Mouse (Mus musculus) intestine, embryonic 16.5 days (tissue): ENCODE data around the gene Armh1. TPM values are rescaled to one million over a fixed set of nuclear protein-coding genes. Genes with fewer than 3 reads are reported as not detected.
A peak's percentile ranks its signal among the peaks of the same experiment; 100 is the strongest.

Source experiments
- ATAC-seq: fragments of 200-750 bp; cut with Nextera tagmentation; 2 replicates; pipeline ENCODE4 v1.8.0; 2017; ENCODE audit warnings: moderate TSS enrichment, moderate library complexity
- H3K27ac ChIP-seq: fragments of 300-500 bp; sonication (generic); 2 replicates; pipeline ENCODE4 v1.5.1; 2014; ENCODE audit warnings: mild to moderate bottlenecking, low read length
- H3K27me3 ChIP-seq: fragments of 300-500 bp; sonication (generic); replicated peaks from 2 replicates; pipeline ENCODE4 v1.6.1; 2014; ENCODE audit warnings: low read length, control low read depth, mixed read lengths; ENCODE audit not compliant: control insufficient read depth, insufficient read depth
- H3K36me3 ChIP-seq: fragments of 300-500 bp; sonication (generic); 2 replicates; pipeline ENCODE4 v1.6.1; 2014; ENCODE audit warnings: low read length, control low read depth; ENCODE audit not compliant: control insufficient read depth, insufficient read depth
- H3K4me1 ChIP-seq: fragments of 300-500 bp; sonication (generic); 2 replicates; pipeline ENCODE4 v1.6.1; 2014; ENCODE audit warnings: low read length, control low read depth, mixed read lengths; ENCODE audit not compliant: control insufficient read depth, insufficient read depth
- H3K4me2 ChIP-seq: fragments of 300-500 bp; sonication (generic); 2 replicates; pipeline ENCODE4 v1.6.1; 2014; ENCODE audit warnings: low read depth, low read length, control low read depth
- H3K4me3 ChIP-seq: fragments of 300-500 bp; sonication (generic); 2 replicates; pipeline ENCODE4 v1.5.1; 2014; ENCODE audit warnings: mild to moderate bottlenecking, low read length
- H3K9ac ChIP-seq: fragments of 300-500 bp; sonication (generic); 2 replicates; pipeline ENCODE4 v1.6.1; 2014; ENCODE audit warnings: low read depth, low read length
- H3K9me3 ChIP-seq: fragments of 300-500 bp; sonication (generic); 2 replicates; pipeline ENCODE4 v1.6.1; 2016; ENCODE audit warnings: low read length, control low read depth; ENCODE audit not compliant: control insufficient read depth
- WGBS: fragments of 180-500 bp; shearing (Covaris S2); extraction: QIAGEN DNeasy Blood & Tissue Kit; methylation state at CpG from one replicate; pipeline ENCODE4 v1.1.7; 2014; 5-methylcytosine and 5-hydroxymethylcytosine counted together
- polyA plus RNA-seq: library from polyadenylated mRNA; unstranded; fragments of >200 nt; fragmentation: Nextera tagmentation; extraction: Ambion mirVana; gene quantifications from 2 replicates; pipeline ENCODE4 v1.2.1, GENCODE M21; 2015

The Armh1 gene
- polyA plus RNA-seq, 1 experiment from 2014 or later, result 0.40 TPM

DNA sequence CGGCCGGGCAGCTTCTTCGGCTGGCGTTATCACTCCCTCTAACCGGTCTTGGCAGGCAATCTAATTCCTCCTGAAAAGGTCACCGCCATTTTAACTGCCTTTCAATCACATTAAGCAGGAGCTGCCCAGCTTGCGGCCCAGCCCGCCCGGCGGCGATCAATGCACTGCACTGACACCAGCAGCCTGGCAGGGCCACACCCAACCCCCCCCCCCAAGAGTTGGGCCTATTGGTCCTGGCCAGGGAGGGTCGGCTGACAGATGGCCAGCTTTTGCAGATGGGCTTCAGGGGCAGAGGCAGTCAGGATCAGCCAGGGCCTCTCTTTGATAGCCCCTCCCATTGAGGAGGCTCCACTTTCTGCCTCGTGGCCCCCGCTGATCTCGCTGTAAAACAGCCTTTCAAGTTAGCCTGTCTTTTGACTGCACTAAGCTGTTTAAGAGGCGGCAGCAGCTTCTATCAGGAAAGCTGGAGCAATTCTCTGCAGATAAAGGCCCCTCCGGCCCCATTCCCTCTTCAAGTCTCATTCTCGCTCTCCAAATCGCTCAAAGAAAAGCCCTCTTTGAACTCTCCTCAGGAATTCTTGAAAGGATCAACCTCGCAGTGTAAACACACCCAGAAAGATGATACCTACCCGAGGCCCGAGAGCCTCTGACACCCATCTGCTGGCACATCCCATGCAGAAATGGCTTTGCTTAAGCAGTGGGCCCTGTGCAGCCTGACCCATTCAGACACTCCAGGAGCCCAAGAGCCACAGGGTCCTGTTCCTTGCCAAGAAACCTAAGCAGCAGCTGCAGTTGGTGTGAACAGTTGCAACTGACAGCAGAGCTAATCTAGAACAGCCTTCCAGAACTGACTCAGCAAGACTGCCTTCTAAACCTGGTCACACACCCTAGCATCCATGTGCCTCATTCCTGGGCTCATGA lies 31.6 kb upstream of the Armh1 start:
- Histone ChIP-seq H3K36me3 (peaks cover 12% of the 10 kb centered on the region), H3K27ac (no peak overlapping the region), H3K9me3 (no peaks in the 10 kb centered on the region), H3K4me2 (0 out of 2 replicates have a peak overlapping the region, but pooled peaks have one; percentile 21), H3K4me3 (no peak overlapping the region), H3K9ac (no peak overlapping the region; the same call in 1 of the 2 replicates), H3K27me3 (no peaks in the 10 kb centered on the region), H3K4me1 (peaks cover 43% of the 10 kb centered on the region)
- ATAC-seq, result peak; percentile 60
- WGBS, result 27% methylated on average over 22 of the region's 22 CpGs

DNA sequence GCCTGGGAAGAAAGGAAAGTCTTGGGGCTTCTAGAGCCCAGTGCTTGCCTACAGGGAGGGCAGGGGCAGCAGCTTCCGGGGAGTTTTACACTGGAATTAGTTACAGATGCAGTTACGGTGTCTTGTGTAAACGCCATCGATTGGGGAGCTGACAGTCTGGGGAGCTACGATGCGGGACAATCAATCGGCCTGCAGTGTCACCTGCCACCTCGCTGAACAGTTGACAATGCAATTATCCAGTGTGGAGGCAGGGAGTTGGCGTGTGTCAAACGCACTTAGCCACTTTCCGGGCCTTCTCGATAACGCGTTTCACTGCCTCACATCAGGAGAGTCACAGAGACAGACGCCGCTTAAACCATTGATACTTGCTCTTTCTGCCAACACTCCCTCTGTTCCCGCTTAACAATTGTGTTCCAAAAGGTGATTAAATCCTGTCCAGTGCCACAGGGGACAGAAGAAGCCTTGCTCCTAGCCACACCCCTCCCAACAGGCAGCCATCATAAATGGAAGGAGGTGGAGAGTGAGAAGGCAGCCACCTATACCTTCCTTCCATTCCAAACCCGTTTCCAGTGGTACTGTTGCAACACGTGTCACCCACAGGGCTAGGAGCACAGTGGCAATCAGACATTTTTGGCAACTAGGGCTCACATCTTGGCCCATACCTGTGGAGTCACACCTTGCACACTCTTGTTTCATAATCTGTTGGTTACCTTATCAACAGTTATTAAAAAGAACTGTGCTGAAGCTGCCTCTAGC lies 29.3 kb upstream of the Armh1 start:
- 61% methylated on average over 19 of the region's 19 CpGs for WGBS
- H3K9me3 ChIP-seq, result no peaks in the 10 kb centered on the region
- no peak overlapping the region for H3K4me2 ChIP-seq
- peaks cover 38% of the 10 kb centered on the region for H3K4me1 ChIP-seq
- peaks cover 24% of the 10 kb centered on the region for H3K36me3 ChIP-seq
- no peak overlapping the region for H3K27ac ChIP-seq
- H3K27me3 ChIP-seq, result no peaks in the 10 kb centered on the region
- H3K4me3 ChIP-seq, result no peak overlapping the region
- ATAC-seq, result no peak
- H3K9ac ChIP-seq, result no peak overlapping the region

DNA sequence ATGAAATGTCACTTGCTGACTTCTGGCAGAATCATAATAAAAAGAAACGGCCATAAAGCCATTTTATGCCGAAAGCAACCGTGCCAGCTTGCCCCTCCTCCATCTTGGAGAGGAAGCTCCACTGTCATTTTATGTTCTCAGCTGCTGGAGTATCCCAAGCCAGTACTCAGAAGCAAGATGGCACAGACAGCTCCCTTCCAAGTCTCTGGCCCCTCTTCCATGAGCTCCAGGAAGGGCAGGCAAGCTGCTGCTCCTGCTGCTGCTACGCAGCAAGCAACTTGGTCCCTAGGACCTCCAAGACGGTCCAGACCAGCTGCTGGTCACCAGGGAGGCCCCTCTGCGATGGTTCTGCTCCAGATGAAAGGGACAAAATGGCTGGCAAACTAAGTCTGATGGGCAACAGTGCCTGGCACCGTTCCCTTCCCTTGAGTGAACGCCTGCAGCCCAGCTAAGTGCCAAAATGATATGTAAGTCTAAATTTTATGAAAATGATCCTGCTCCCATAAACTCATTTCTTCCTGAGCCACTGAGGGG lies 28.5 kb upstream of the Armh1 start:
- Histone ChIP-seq H3K36me3 (peaks cover 28% of the 10 kb centered on the region), H3K27me3 (no peaks in the 10 kb centered on the region), H3K4me2 (no peak overlapping the region), H3K9me3 (no peaks in the 10 kb centered on the region), H3K4me1 (peaks cover 37% of the 10 kb centered on the region), H3K9ac (no peak overlapping the region), H3K27ac (no peak overlapping the region), H3K4me3 (no peak overlapping the region)
- 81% methylated on average over 8 of the region's 8 CpGs for WGBS
- ATAC-seq, result no peak

DNA sequence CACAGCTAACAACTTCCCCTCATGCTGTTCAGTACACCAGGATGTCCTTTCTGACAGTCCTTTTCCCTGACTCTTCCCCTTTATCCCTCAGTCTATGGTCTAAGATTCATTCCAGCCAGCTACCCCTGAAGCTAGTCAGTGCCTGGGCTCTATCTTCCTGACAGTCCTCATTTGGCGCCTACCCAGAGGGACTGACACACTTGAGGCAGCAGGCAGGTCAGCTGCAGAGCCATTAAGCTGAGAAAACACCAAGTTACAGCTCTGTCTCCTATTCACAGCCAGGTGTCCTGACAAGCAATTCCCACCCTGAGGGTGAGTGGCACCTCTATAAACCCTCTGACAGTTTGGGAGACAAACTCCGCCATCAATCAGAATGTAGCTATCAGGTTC lies 27.3 kb upstream of the Armh1 start:
- peaks cover 28% of the 10 kb centered on the region for H3K4me1 ChIP-seq
- no peak for ATAC-seq
- no peak overlapping the region for H3K27ac ChIP-seq
- H3K9ac ChIP-seq, result no peak overlapping the region
- H3K27me3 ChIP-seq, result no peaks in the 10 kb centered on the region
- peaks cover 34% of the 10 kb centered on the region for H3K36me3 ChIP-seq
- no peak overlapping the region for H3K4me3 ChIP-seq
- H3K9me3 ChIP-seq, result peaks cover 5% of the 10 kb centered on the region; the same call in 1 of the 2 replicates
- WGBS, result 74% methylated on average over 2 of the region's 2 CpGs
- H3K4me2 ChIP-seq, result no peak overlapping the region

DNA sequence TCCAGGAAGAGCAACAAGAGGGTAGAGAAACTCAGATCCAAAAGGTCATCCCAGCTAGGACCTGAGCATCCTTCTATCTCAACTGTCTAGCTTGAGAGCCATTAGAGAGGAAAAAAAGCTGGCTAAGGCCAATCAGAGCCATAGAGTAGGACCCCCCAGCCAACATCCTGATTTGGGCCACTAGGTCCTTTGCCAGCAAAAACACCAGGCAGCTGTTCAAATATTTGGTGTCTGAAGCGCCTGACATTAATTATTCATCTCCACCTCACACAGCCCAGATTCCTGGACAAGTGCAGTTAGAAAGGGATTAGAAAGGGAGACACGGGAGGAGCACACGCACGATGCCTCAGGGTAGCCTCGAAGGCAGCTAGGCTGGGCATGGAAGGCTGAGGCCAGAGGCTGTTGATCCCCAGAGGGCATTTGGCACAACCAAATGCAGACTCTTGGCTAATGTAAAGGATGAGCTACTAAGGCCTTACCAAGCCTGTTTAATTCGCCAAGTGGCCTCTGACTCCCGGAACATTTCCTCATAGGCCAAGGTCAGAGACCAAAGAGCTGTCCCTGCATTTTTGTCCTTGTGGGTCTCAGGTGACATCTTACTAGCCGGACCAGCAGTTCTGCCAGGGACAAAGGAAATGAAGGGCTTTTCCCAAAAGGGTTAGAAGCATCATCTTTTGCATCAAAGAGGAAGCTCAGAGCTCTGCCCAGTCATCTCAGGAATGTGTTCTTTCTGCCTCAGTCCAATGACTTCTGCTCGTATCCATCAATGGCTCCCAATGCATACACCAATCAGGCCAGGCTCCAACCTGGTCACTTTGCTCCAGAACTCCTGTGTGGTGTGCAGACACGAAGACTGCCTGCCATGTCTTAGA lies 26.7 kb upstream of the Armh1 start:
- H3K4me3 ChIP-seq, result no peak overlapping the region
- H3K4me2 ChIP-seq, result no peak overlapping the region
- H3K27ac ChIP-seq, result no peak overlapping the region
- no peak overlapping the region for H3K9ac ChIP-seq
- no peak for ATAC-seq
- peaks cover 9% of the 10 kb centered on the region; the same call in 1 of the 2 replicates for H3K9me3 ChIP-seq
- WGBS, result 77% methylated on average over 10 of the region's 10 CpGs
- no peaks in the 10 kb centered on the region for H3K27me3 ChIP-seq
- peaks cover 22% of the 10 kb centered on the region for H3K4me1 ChIP-seq
- peaks cover 38% of the 10 kb centered on the region for H3K36me3 ChIP-seq

DNA sequence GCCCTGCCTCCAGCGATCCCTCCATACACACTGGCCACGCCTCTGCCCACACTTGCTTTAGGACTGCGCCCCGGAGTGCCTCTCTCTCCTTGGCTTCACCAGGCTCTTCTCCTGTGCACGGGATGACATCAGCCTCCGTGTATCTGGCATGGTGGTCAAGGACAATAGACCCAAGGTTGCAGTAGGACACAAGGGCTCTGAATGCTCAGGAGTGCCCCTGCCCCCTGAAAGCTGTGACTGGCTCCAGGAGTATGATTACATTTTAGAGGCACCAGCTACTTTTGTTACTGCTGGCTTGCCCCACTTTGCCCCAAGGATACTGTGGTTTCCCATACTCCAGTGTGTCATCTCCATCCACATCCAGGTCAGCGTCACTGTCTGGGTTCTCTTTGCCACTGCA lies 25.8 kb upstream of the Armh1 start:
- Histone ChIP-seq H3K36me3 (peaks cover 38% of the 10 kb centered on the region), H3K4me1 (peaks cover 18% of the 10 kb centered on the region), H3K27ac (no peak overlapping the region), H3K4me2 (no peak overlapping the region), H3K9me3 (peaks cover 9% of the 10 kb centered on the region; the same call in 1 of the 2 replicates), H3K27me3 (no peaks in the 10 kb centered on the region), H3K9ac (0 out of 2 replicates have a peak overlapping the region, but pooled peaks have one; percentile 18), H3K4me3 (no peak overlapping the region)
- WGBS, result 92% methylated on average over 7 of the region's 7 CpGs
- ATAC-seq, result no peak

DNA sequence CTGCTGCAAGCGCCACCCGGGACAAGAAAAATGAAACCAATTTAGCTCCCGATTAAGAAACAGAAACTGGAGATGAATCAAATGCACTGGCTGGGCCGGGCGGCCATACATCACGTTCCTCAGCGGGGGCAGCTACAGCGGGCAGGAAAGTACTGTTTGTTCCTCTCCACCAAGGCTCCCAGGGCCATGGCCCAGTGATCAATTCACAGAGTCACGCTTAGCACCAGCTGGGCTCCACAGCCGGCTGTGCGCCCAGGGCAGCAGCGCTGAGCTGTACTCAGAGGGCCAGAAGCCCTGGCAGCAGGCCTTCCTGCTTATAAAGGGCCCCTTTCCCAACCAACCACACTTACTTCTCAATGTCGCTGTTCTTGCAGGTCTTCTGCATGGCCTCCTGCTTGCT lies 25.1 kb upstream of the Armh1 start:
- ATAC-seq, result no peak

DNA sequence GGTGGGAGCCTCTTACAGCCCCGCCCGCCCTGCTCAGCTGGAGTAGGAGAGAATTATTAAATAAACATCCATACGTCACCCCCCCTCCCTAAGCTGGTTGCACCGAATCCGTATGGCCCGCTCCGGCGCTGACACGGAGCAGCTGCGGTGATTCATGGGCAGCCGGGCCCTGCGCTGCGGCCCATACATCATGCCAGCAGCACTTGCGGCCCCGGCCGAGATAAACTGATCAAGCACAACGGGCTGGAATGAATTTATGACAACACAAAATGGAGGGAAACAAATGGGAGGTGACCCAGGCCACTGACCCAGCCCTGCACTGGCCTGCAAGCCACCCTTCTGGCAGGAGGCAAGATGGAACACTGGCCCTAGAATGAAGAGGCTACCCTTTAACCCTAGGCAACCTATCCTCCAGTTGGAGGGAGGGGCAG lies 24.4 kb upstream of the Armh1 start:
- Histone ChIP-seq H3K4me2 (no peak overlapping the region), H3K9me3 (peaks cover 9% of the 10 kb centered on the region; the same call in 1 of the 2 replicates), H3K4me1 (peaks cover 27% of the 10 kb centered on the region), H3K27ac (no peak overlapping the region), H3K27me3 (no peaks in the 10 kb centered on the region), H3K36me3 (peaks cover 44% of the 10 kb centered on the region), H3K4me3 (no peak overlapping the region), H3K9ac (no peak overlapping the region)
- 55% methylated on average over 17 of the region's 17 CpGs for WGBS
- ATAC-seq, result no peak

More for the DNA sequence above, 25.1 kb upstream of the Armh1 start:
- H3K4me2 ChIP-seq, result no peak overlapping the region
- H3K27me3 ChIP-seq, result no peaks in the 10 kb centered on the region
- no peak overlapping the region for H3K4me3 ChIP-seq
- peaks cover 25% of the 10 kb centered on the region for H3K4me1 ChIP-seq
- no peak overlapping the region for H3K9ac ChIP-seq
- WGBS, result 74% methylated on average over 13 of the region's 13 CpGs
- H3K27ac ChIP-seq, result no peak overlapping the region
- peaks cover 9% of the 10 kb centered on the region; the same call in 1 of the 2 replicates for H3K9me3 ChIP-seq
- peaks cover 38% of the 10 kb centered on the region for H3K36me3 ChIP-seq
